Mouse (Mus musculus) limb, embryonic 11.5 days (tissue): ENCODE results near the gene Gm26661. TPM values are rescaled to one million over a fixed set of nuclear protein-coding genes. Genes with fewer than 3 reads are reported as not detected.

ENCODE experiments used
- ATAC-seq: fragments of 200-750 bp; cut with Nextera tagmentation; 2 replicates; pipeline ENCODE4 v1.8.0; 2017; ENCODE audit warnings: low read depth; ENCODE audit not compliant: insufficient number of reproducible peaks, low FRiP score, low TSS enrichment
- DNase-seq: peaks from one replicate; pipeline ENCODE4 v3.0.0-alpha.2; 2015; ENCODE audit warnings: low spot score
- H3K27ac ChIP-seq: fragments of 300-500 bp; sonication (generic); replicated peaks from 2 replicates; pipeline ENCODE4 v1.5.1; 2014; ENCODE audit warnings: low read depth, mild to moderate bottlenecking, low read length
- H3K27me3 ChIP-seq: fragments of 300-500 bp; sonication (generic); 2 replicates; pipeline ENCODE4 v1.6.1; 2014; ENCODE audit warnings: mild to moderate bottlenecking, low read length, mixed read lengths; ENCODE audit not compliant: control insufficient read depth, insufficient read depth
- H3K36me3 ChIP-seq: fragments of 300-500 bp; sonication (generic); 2 replicates; pipeline ENCODE4 v1.6.1; 2014; ENCODE audit warnings: mild to moderate bottlenecking, low read length, moderate library complexity, mixed read lengths; ENCODE audit not compliant: control insufficient read depth, insufficient read depth
- H3K4me1 ChIP-seq: fragments of 300-500 bp; sonication (generic); 2 replicates; pipeline ENCODE4 v1.6.1; 2014; ENCODE audit warnings: low read length, mixed read lengths; ENCODE audit not compliant: control insufficient read depth, insufficient read depth
- H3K4me2 ChIP-seq: fragments of 300-500 bp; sonication (generic); 2 replicates; pipeline ENCODE4 v1.6.1; 2014; ENCODE audit warnings: low read depth, mild to moderate bottlenecking, moderate library complexity; ENCODE audit not compliant: severe bottlenecking
- H3K4me3 ChIP-seq: fragments of 300-500 bp; sonication (generic); 2 replicates; pipeline ENCODE4 v1.5.1; 2014; ENCODE audit warnings: low read depth, low read length
- H3K9ac ChIP-seq: fragments of 300-500 bp; sonication (generic); 2 replicates; pipeline ENCODE4 v1.6.1; 2014; ENCODE audit warnings: mild to moderate bottlenecking, low read length
- H3K9me3 ChIP-seq: fragments of 300-500 bp; sonication (generic); 2 replicates; pipeline ENCODE4 v1.6.1; 2016; ENCODE audit warnings: low read length; ENCODE audit not compliant: control insufficient read depth
- WGBS: fragments of 180-500 bp; shearing (Covaris S2); extraction: QIAGEN DNeasy Blood & Tissue Kit; methylation state at CpG from one replicate; pipeline ENCODE4 v1.1.7; 2014; 5-methylcytosine and 5-hydroxymethylcytosine counted together
- polyA plus RNA-seq: library from polyadenylated mRNA; unstranded; fragments of >200 nt; fragmentation: Nextera tagmentation; extraction: Ambion mirVana; gene quantifications from 2 replicates; pipeline ENCODE4 v1.2.1, GENCODE M21; 2014

The Gm26661 gene
- not detected in 2 replicates for polyA plus RNA-seq

GRCm38 (mm10) chr14:7791532-7792159, at the start of gene Gm26661:
Gm26661 (plus strand) TSS chr14:7791587.
- ATAC-seq: peak; percentile 86
- no peaks in the 10 kb centered on the region for H3K36me3 ChIP-seq
- peak within 1 kb of the TSS; percentile 70 for H3K4me2 ChIP-seq
- peak within 1 kb of the TSS; percentile 23 for H3K4me3 ChIP-seq
- no peak within 1 kb of the TSS for H3K27ac ChIP-seq
- DNase-seq: peak; percentile 76
- no peaks in the 10 kb centered on the region for H3K27me3 ChIP-seq
- no peaks in the 10 kb centered on the region for H3K9me3 ChIP-seq
- peaks cover 4% of the 10 kb centered on the region; the same call in 1 of the 2 replicates for H3K4me1 ChIP-seq
- WGBS: under 1% methylated on average over 30 of the region's 30 CpGs
- H3K9ac ChIP-seq: no peak within 1 kb of the TSS; the same call in 1 of the 2 replicates

- Histone ChIP-seq H3K27ac (no peak overlapping the region), H3K4me2 (peak overlapping the region; percentile 29; the same call in 1 of the 2 replicates), H3K4me3 (no peak overlapping the region), H3K9me3 (no peaks in the 10 kb centered on the region), H3K4me1 (no peaks in the 10 kb centered on the region), H3K36me3 (no peaks in the 10 kb centered on the region), H3K9ac (peak overlapping the region; percentile 49), H3K27me3 (no peaks in the 10 kb centered on the region)
- ATAC-seq (peak; percentile 87), DNase-seq (peak; percentile 88)
- 42% methylated on average over 11 of the region's 11 CpGs for WGBS
Observed at GRCm38 (mm10) chr14:7748944-7749763, 42.2 kb upstream of the Gm26661 start.

GRCm38 (mm10) chr14:7749764-7750089, 41.7 kb upstream of the Gm26661 start:
- Histone ChIP-seq H3K27ac (0 out of 2 replicates have a peak overlapping the region, but pooled peaks have one; percentile 21), H3K9me3 (no peaks in the 10 kb centered on the region), H3K36me3 (no peaks in the 10 kb centered on the region), H3K4me1 (no peaks in the 10 kb centered on the region), H3K4me3 (no peak overlapping the region), H3K27me3 (no peaks in the 10 kb centered on the region), H3K9ac (peak overlapping the region; percentile 49), H3K4me2 (peak overlapping the region; percentile 29; the same call in 1 of the 2 replicates)
- DNase-seq: peak; percentile 83
- peak; percentile 85 for ATAC-seq
- 12% methylated on average over 4 of the region's 4 CpGs for WGBS

GRCm38 (mm10) chr14:7765569-7766314, 25.6 kb upstream of the Gm26661 start:
- ATAC-seq (peak; percentile 89), DNase-seq (peak; percentile 96)
- Histone ChIP-seq H3K36me3 (no peaks in the 10 kb centered on the region), H3K4me2 (no peak overlapping the region), H3K9ac (no peak overlapping the region), H3K4me3 (no peak overlapping the region), H3K4me1 (no peaks in the 10 kb centered on the region), H3K27me3 (no peaks in the 10 kb centered on the region), H3K27ac (no peak overlapping the region), H3K9me3 (no peaks in the 10 kb centered on the region)
- 12% methylated on average over 9 of the region's 9 CpGs for WGBS

GRCm38 (mm10) chr14:7773714-7774389, 17.5 kb upstream of the Gm26661 start:
- peak; percentile 74 for DNase-seq
- H3K36me3 ChIP-seq: no peaks in the 10 kb centered on the region
- no peaks in the 10 kb centered on the region for H3K4me1 ChIP-seq
- WGBS: 31% methylated on average over 24 of the region's 24 CpGs
- peak overlapping the region; percentile 58 for H3K9ac ChIP-seq
- H3K4me3 ChIP-seq: peak overlapping the region; percentile 27
- H3K9me3 ChIP-seq: no peaks in the 10 kb centered on the region
- peak overlapping the region; percentile 49 for H3K4me2 ChIP-seq
- H3K27me3 ChIP-seq: no peaks in the 10 kb centered on the region
- no peak overlapping the region for H3K27ac ChIP-seq
- ATAC-seq: peak; percentile 47; the same call in 1 of the 2 replicates

- Histone ChIP-seq H3K4me1 (no peaks in the 10 kb centered on the region), H3K27ac (no peak overlapping the region), H3K9me3 (no peaks in the 10 kb centered on the region), H3K9ac (no peak overlapping the region), H3K4me2 (no peak overlapping the region), H3K36me3 (no peaks in the 10 kb centered on the region), H3K27me3 (no peaks in the 10 kb centered on the region), H3K4me3 (no peak overlapping the region)
- 34% methylated on average over 13 of the region's 13 CpGs for WGBS
- no peak for DNase-seq
- no peak for ATAC-seq
Observed at GRCm38 (mm10) chr14:7786073-7786472, 5.3 kb upstream of the Gm26661 start.

GRCm38 (mm10) chr14:7789266-7790030, 1.9 kb upstream of the Gm26661 start:
- no peaks in the 10 kb centered on the region for H3K27me3 ChIP-seq
- no peaks in the 10 kb centered on the region for H3K36me3 ChIP-seq
- 82% methylated on average over 7 of the region's 7 CpGs for WGBS
- no peak overlapping the region for H3K27ac ChIP-seq
- no peaks in the 10 kb centered on the region for H3K9me3 ChIP-seq
- DNase-seq (no peak), ATAC-seq (no peak)
- H3K4me2 ChIP-seq: no peak overlapping the region
- H3K9ac ChIP-seq: no peak overlapping the region
- H3K4me1 ChIP-seq: peaks cover 4% of the 10 kb centered on the region; the same call in 1 of the 2 replicates
- no peak overlapping the region for H3K4me3 ChIP-seq
